Mouse (Mus musculus): ENCODE measurements around the gene Tmem92. TPM values are rescaled to one million over a fixed set of nuclear protein-coding genes. Genes with fewer than 3 reads are reported as not detected.
"Not testable (repeated sequence)": the region's sequence is repeated elsewhere in the genome, so short reads cannot be mapped to it uniquely, and the experiment has no call there.

Tmem92 gene
- total RNA-seq (2014; fragmentation: Nextera tagmentation) (not detected in 2 replicates), total RNA-seq (2017) (0.16 TPM in 1 of 2 replicates, not detected in the other), polyA plus RNA-seq (2012) (not detected in 2 replicates)

DNA sequence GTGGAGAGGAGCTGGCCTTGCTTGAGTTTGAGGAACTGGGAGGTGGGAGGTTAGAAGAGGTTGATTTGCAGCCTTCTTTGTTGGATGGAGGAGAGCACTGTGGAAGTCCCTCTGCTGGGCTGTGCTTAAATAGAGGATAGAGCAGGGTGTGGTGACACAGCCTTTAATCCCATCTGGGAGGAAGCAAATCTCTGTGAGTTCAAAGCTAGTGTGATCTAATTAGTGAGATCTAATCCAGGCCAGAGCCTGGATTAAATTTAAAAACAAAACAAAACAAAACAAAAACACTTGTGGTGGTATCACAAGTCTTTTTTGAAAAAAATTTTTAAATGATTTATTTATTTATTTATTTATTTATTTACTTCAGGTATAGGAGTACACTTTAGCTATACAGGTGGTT, at the start of gene Tmem92:
Gene Tmem92, minus strand, starts transcription at position 101 of the 400 bp plus-strand sequence.
- ATAC-seq (ENCODE audit: extremely low read depth, insufficient number of reproducible peaks, low FRiP score, poor library complexity, severe bottlenecking): no peak
- no peaks in the 10 kb centered on the region for H3K36me3 ChIP-seq (replicated peaks)
- H3K4me3 ChIP-seq (ENCODE audit: low read depth, low read length): no peak within 1 kb of the TSS
- H3K4me1 ChIP-seq (ENCODE audit: insufficient read depth, low read depth, low read length): no peaks in the 10 kb centered on the region
- DNase-seq (ENCODE audit: low spot score): no peak
- 0 out of 2 replicates have a peak, but pooled peaks cover 1% of the 10 kb centered on the region for H3K27me3 ChIP-seq (ENCODE audit: insufficient read depth, low read length)
- TF ChIP-seq GATA1 (IDR thresholded peaks at IDR 0.05; ENCODE audit: borderline replicate concordance, low read length) (no peak), TAL1 (conservative IDR thresholded peaks at IDR 0.05; ENCODE audit: low read depth, low read length) (no peak), CTCF (IDR thresholded peaks at IDR 0.05; ENCODE audit: low read depth, low read length) (no peak), POLR2AphosphoS5 (IDR thresholded peaks at IDR 0.05; ENCODE audit: insufficient replicate concordance, low read depth, low read length) (no peak), GATA2 (IDR thresholded peaks at IDR 0.05; ENCODE audit: borderline replicate concordance, low read depth, low read length) (no peak)
- H3K9me3 ChIP-seq (replicated peaks): no peaks in the 10 kb centered on the region

DNA sequence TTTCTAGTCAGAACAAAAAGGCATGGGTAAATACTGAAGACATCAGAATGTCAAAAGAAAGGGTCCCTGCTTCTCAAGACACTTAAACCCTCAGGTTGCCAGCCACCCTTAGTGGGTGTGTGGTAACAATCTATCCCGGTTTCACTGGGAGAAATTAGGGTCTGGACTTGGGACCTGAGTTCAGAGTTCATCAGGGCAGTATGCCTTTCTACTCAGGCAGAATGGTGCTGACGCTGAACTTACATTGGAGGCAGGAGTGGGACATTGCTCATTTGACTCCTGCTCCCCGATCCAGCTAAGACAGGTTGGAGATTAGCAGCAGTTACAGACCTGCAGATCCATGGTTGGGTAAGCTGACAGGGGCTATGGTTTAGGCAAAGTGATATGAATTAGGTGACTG, 46.5 kb upstream of the Tmem92 start:
- DNase-seq (ENCODE audit: low spot score) (no peak), ATAC-seq (ENCODE audit: extremely low read depth, insufficient number of reproducible peaks, low FRiP score, poor library complexity, severe bottlenecking) (no peak)
- TF ChIP-seq GATA1 (IDR thresholded peaks at IDR 0.05; ENCODE audit: borderline replicate concordance, low read length) (no peak), GATA2 (IDR thresholded peaks at IDR 0.05; ENCODE audit: borderline replicate concordance, low read depth, low read length) (no peak), TAL1 (conservative IDR thresholded peaks at IDR 0.05; ENCODE audit: low read depth, low read length) (no peak), POLR2AphosphoS5 (IDR thresholded peaks at IDR 0.05; ENCODE audit: insufficient replicate concordance, low read depth, low read length) (no peak), CTCF (IDR thresholded peaks at IDR 0.05; ENCODE audit: low read depth, low read length) (no peak)

DNA sequence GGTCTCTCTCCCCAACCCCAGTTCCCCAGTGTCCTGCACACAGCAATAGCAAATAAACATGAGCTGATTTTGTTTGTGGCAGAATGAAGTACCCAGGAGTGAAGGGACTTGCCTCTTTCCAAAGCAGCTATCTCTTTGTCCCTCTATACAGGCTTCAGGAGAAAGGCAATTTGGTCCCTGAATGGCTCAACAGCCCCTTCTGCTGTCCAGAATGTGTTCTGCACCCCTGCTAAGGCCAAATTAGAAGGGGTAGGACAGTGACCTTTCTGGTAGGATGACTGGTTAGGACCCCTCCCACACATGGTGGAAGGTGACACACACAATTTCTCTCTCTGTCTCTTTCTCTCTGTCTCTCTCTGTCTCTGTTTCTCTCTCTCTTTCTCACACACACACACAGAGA, 36.9 kb upstream of the Tmem92 start:
- ATAC-seq (ENCODE audit: extremely low read depth, insufficient number of reproducible peaks, low FRiP score, poor library complexity, severe bottlenecking); H3K27me3 ChIP-seq (ENCODE audit: insufficient read depth, low read length); H3K36me3 ChIP-seq (replicated peaks); H3K9me3 ChIP-seq (replicated peaks); H3K4me1 ChIP-seq (ENCODE audit: insufficient read depth, low read depth, low read length); DNase-seq (ENCODE audit: low spot score); H3K4me3 ChIP-seq (ENCODE audit: low read depth, low read length): not testable (repeated sequence)

More for the DNA sequence above, 46.5 kb upstream of the Tmem92 start:
- Histone ChIP-seq H3K27me3 (ENCODE audit: insufficient read depth, low read length) (peaks cover 10% of the 10 kb centered on the region), H3K4me1 (ENCODE audit: insufficient read depth, low read depth, low read length) (no peaks in the 10 kb centered on the region), H3K9me3 (replicated peaks) (no peaks in the 10 kb centered on the region), H3K36me3 (replicated peaks) (no peaks in the 10 kb centered on the region), H3K4me3 (ENCODE audit: low read depth, low read length) (no peak overlapping the region)

- not testable (repeated sequence) for DNase-seq (ENCODE audit: low spot score); ATAC-seq (ENCODE audit: extremely low read depth, insufficient number of reproducible peaks, low FRiP score, poor library complexity, severe bottlenecking); H3K4me3 ChIP-seq (ENCODE audit: low read depth, low read length); H3K36me3 ChIP-seq (replicated peaks); H3K9me3 ChIP-seq (replicated peaks); H3K4me1 ChIP-seq (ENCODE audit: insufficient read depth, low read depth, low read length); H3K27me3 ChIP-seq (ENCODE audit: insufficient read depth, low read length)
Observed at GRCm38 (mm10) chr11:94818946-94819345, 36.4 kb upstream of the Tmem92 start.

DNA sequence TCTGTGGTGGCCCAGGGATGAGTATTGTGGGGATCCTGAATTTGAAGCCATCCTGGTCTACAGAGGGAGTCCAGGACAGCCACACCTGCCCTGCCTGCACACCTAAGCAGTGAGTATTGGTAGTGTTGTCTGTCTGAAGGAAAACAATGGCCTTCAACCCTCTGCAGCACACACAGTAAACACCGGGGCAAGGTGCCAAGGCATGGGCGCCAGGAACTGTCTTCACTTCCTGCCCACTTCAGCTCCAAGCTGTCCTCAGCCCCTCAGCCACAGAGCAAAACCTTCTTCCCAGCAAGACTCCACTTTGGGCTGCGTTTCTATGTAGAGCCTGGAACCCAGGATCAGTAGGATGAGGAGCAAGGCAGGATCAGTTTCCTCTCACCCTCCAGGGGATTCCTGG, 29.0 kb upstream of the Tmem92 start:
- H3K4me3 ChIP-seq (ENCODE audit: low read depth, low read length); ATAC-seq (ENCODE audit: extremely low read depth, insufficient number of reproducible peaks, low FRiP score, poor library complexity, severe bottlenecking); DNase-seq (ENCODE audit: low spot score); H3K9me3 ChIP-seq (replicated peaks); H3K4me1 ChIP-seq (ENCODE audit: insufficient read depth, low read depth, low read length); H3K27me3 ChIP-seq (ENCODE audit: insufficient read depth, low read length); H3K36me3 ChIP-seq (replicated peaks): not testable (repeated sequence)

GRCm38 (mm10) chr11:94791700-94792099, 9.2 kb upstream of the Tmem92 start:
- H3K36me3 ChIP-seq (replicated peaks): no peaks in the 10 kb centered on the region
- peaks cover 3% of the 10 kb centered on the region; the same call in 1 of the 2 replicates for H3K27me3 ChIP-seq (ENCODE audit: insufficient read depth, low read length)
- DNase-seq (ENCODE audit: low spot score): no peak
- no peak for TF ChIP-seq GATA1 (IDR thresholded peaks at IDR 0.05; ENCODE audit: borderline replicate concordance, low read length)
- no peak for TF ChIP-seq CTCF (IDR thresholded peaks at IDR 0.05; ENCODE audit: low read depth, low read length)
- no peak for TF ChIP-seq POLR2AphosphoS5 (IDR thresholded peaks at IDR 0.05; ENCODE audit: insufficient replicate concordance, low read depth, low read length)
- no peak for TF ChIP-seq GATA2 (IDR thresholded peaks at IDR 0.05; ENCODE audit: borderline replicate concordance, low read depth, low read length)
- TF ChIP-seq TAL1 (conservative IDR thresholded peaks at IDR 0.05; ENCODE audit: low read depth, low read length): no peak
- H3K4me1 ChIP-seq (ENCODE audit: insufficient read depth, low read depth, low read length): no peaks in the 10 kb centered on the region
- no peaks in the 10 kb centered on the region for H3K9me3 ChIP-seq (replicated peaks)
- H3K4me3 ChIP-seq (ENCODE audit: low read depth, low read length): no peak overlapping the region
- ATAC-seq (ENCODE audit: extremely low read depth, insufficient number of reproducible peaks, low FRiP score, poor library complexity, severe bottlenecking): no peak

DNA sequence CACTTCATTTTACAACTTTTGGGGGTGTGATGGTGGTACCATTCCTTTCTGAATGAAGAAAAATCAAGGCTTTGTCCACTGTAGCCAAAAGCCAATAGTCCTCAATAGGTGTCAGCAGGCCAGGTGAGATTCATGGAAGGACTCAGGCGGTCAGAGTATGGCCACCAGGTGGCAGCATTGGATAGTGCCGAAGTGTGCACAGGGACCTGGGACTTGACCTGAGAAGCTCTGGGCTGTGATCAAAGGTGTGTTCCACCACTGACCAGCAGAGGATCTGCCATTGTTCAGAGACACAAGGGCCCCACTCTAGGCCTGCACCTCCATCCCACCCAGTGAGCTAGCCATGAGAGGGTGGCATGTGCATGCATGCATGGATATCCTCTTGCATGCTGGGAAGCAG, 2.7 kb upstream of the Tmem92 start:
- no peak for DNase-seq (ENCODE audit: low spot score)
- no peaks in the 10 kb centered on the region for H3K27me3 ChIP-seq (ENCODE audit: insufficient read depth, low read length)
- TF ChIP-seq CTCF (IDR thresholded peaks at IDR 0.05; ENCODE audit: low read depth, low read length) (peak; percentile 38), TAL1 (conservative IDR thresholded peaks at IDR 0.05; ENCODE audit: low read depth, low read length) (no peak), GATA1 (IDR thresholded peaks at IDR 0.05; ENCODE audit: borderline replicate concordance, low read length) (no peak)

More for the DNA sequence above, 2.7 kb upstream of the Tmem92 start:
- no peaks in the 10 kb centered on the region for H3K9me3 ChIP-seq (replicated peaks)
- ATAC-seq (ENCODE audit: extremely low read depth, insufficient number of reproducible peaks, low FRiP score, poor library complexity, severe bottlenecking): no peak
- H3K4me1 ChIP-seq (ENCODE audit: insufficient read depth, low read depth, low read length): no peaks in the 10 kb centered on the region
- H3K36me3 ChIP-seq (replicated peaks): no peaks in the 10 kb centered on the region
- no peak overlapping the region for H3K4me3 ChIP-seq (ENCODE audit: low read depth, low read length)
